Mouse (Mus musculus) adrenal gland, postnatal 36 days (tissue): ENCODE results near the gene Plce1. TPM values are rescaled to one million over a fixed set of nuclear protein-coding genes. Genes with fewer than 3 reads are reported as not detected.
A peak's percentile ranks its signal among the peaks of the same experiment; 100 is the strongest.

ENCODE experiments used
- DNase-seq, 2 experiments: peaks; one replicate each; pipeline ENCODE4 v3.0.0; 2021; ENCODE audit warnings: mixed read lengths in 1 of 2
- long read RNA-seq, 2 experiments: library from polyadenylated mRNA; stranded (forward); transcript quantifications; one replicate each; pipeline ENCODE4 v2.0.0; 2021; ENCODE audit warnings: borderline sequencing depth in 2 of 2
- total RNA-seq, 2 experiments: library from RNA; stranded (reverse); gene quantifications; 2 replicates each; pipeline ENCODE4 v1.2.3; 2021

The Plce1 gene
- 1 to 10 TPM; 6.5 to 8.9 TPM for total RNA-seq
- long read RNA-seq, experiment 1, partial matches to known transcripts, result 1 of 2 reads
- long read RNA-seq, experiment 1, other reads (novel, unspliced or antisense), result 1 of 2 reads
- long read RNA-seq, experiment 2, result 0 reads

GRCm38 (mm10) chr19:38480731-38481621, at the start of gene Plce1:
Gene Plce1, plus strand, starts transcription at chr19:38481109.
- peak; percentile 53 to 67 for DNase-seq

GRCm38 (mm10) chr19:38431326-38431725, 49.6 kb upstream of the Plce1 start:
- DNase-seq, result no peak

GRCm38 (mm10) chr19:38432021-38432420, 48.9 kb upstream of the Plce1 start:
- DNase-seq, result no peak

- no peak for DNase-seq
Measured at GRCm38 (mm10) chr19:38433381-38433780, 47.5 kb upstream of the Plce1 start.

GRCm38 (mm10) chr19:38435221-38435620, 45.7 kb upstream of the Plce1 start:
- no peak for DNase-seq

- no peak for DNase-seq
Measured at GRCm38 (mm10) chr19:38441860-38442259, 39.0 kb upstream of the Plce1 start.

- DNase-seq, result no peak
Measured at GRCm38 (mm10) chr19:38445758-38446157, 35.2 kb upstream of the Plce1 start.

- no peak for DNase-seq
Measured at GRCm38 (mm10) chr19:38455228-38455627, 25.7 kb upstream of the Plce1 start.

- no peak for DNase-seq
Measured at GRCm38 (mm10) chr19:38458996-38459395, 21.9 kb upstream of the Plce1 start.

- no peak for DNase-seq
Measured at GRCm38 (mm10) chr19:38460696-38461095, 20.2 kb upstream of the Plce1 start.

- DNase-seq, result no peak
Measured at GRCm38 (mm10) chr19:38470257-38470893, 10.5 kb upstream of the Plce1 start.

GRCm38 (mm10) chr19:38475394-38475793, 5.5 kb upstream of the Plce1 start:
- no peak for DNase-seq

GRCm38 (mm10) chr19:38478286-38478685, 2.6 kb upstream of the Plce1 start:
- DNase-seq, result no peak

GRCm38 (mm10) chr19:38478948-38479347, 2.0 kb upstream of the Plce1 start:
- DNase-seq, result peak; percentile 35 to 54

- DNase-seq, result no peak
Measured at GRCm38 (mm10) chr19:38479473-38479872, 1.4 kb upstream of the Plce1 start.

GRCm38 (mm10) chr19:38480156-38480720, 671 bp upstream of the Plce1 start:
- DNase-seq, result no peak

GRCm38 (mm10) chr19:38481906-38482305, 997 bp downstream of the Plce1 start:
- no peak for DNase-seq

- DNase-seq, result no peak
Measured at GRCm38 (mm10) chr19:38482406-38483181, 1.7 kb downstream of the Plce1 start.

GRCm38 (mm10) chr19:38485779-38486555, 5.1 kb downstream of the Plce1 start:
- no peak for DNase-seq

- no peak for DNase-seq
Measured at GRCm38 (mm10) chr19:38487501-38487900, 6.6 kb downstream of the Plce1 start.
